9 mouse cellular contexts compared by ENCODE assay signal in genomic region chr14:8460226-8461129, GRCm38 (mm10).
A peak's percentile ranks its signal among the peaks of the same experiment; 100 is the strongest.
DNase-seq lines count a peak whose midpoint lies in the region; ATAC-seq and TF ChIP-seq lines count a peak whose summit lies in the region.
"Had no signal": no experiment of that assay in that cellular context is flagged by ENCODE, and none has a peak within 500 bp of the region (broad histone marks: within the 10 kb centered on the region; RNA-seq: fewer than 3 reads in every experiment).

No protein-coding gene starts in this region.

- TF ChIP-seq CTCF in cerebellum, adult 2 months (IDR thresholded peaks at IDR 0.05; ENCODE audit: borderline replicate concordance, insufficient read depth, low read depth, low read length): peak; percentile 84
- peak; percentile 74 for TF ChIP-seq CTCF in liver, adult 2 months (IDR thresholded peaks at IDR 0.05; ENCODE audit: low read depth, low read length)

- H3K79me2 ChIP-seq in liver, adult 2 months (ENCODE audit: control insufficient read depth, insufficient read depth, low read length): no peaks in the 10 kb centered on the region

- H3K27me3 ChIP-seq in cerebellum, adult 2 months (ENCODE audit: control insufficient read depth, insufficient read depth, low read length): no peaks in the 10 kb centered on the region
- no peaks in the 10 kb centered on the region for H3K27me3 ChIP-seq in kidney, embryonic 14.5 days (ENCODE audit: control insufficient read depth, insufficient read depth, low read length)
- H3K27me3 ChIP-seq in liver, adult 2 months (ENCODE audit: control insufficient read depth, insufficient read depth, low read length): no peaks in the 10 kb centered on the region
- H3K27me3 ChIP-seq in neural tube, embryonic 15.5 days (replicated peaks): no peaks in the 10 kb centered on the region
- H3K27me3 ChIP-seq: embryonic facial prominence, embryonic 12.5 days had no signal

- no peak overlapping the region for H3K27ac ChIP-seq in cerebellum, adult 2 months (ENCODE audit: insufficient read depth, low read length)
- H3K27ac ChIP-seq in kidney, embryonic 14.5 days (ENCODE audit: low read depth, low read length): no peak overlapping the region
- H3K27ac ChIP-seq in liver, adult 2 months (replicated peaks; ENCODE audit: insufficient read depth, low read depth, low read length): no peak overlapping the region
- no peak overlapping the region for H3K27ac ChIP-seq in neural tube, embryonic 15.5 days (replicated peaks)
- H3K27ac ChIP-seq: embryonic facial prominence, embryonic 12.5 days had no signal

- TF ChIP-seq POLR2A in cerebellum, adult 2 months (IDR thresholded peaks at IDR 0.05; ENCODE audit: borderline replicate concordance, insufficient read depth, low read length): no peak
- no peak for TF ChIP-seq POLR2A in liver, adult 2 months (IDR thresholded peaks at IDR 0.05; ENCODE audit: extremely low read depth, insufficient read depth, low read length)

- peaks cover 7% of the 10 kb centered on the region; the same call in 1 of the 2 replicates for H3K4me1 ChIP-seq in cerebellum, adult 2 months (ENCODE audit: control insufficient read depth, insufficient read depth, low read length)
- no peaks in the 10 kb centered on the region for H3K4me1 ChIP-seq in kidney, embryonic 14.5 days (ENCODE audit: control insufficient read depth, insufficient read depth, low read length)
- no peaks in the 10 kb centered on the region for H3K4me1 ChIP-seq in liver, adult 2 months (ENCODE audit: control insufficient read depth, insufficient read depth, low read length)
- peaks cover 12% of the 10 kb centered on the region for H3K4me1 ChIP-seq in neural tube, embryonic 15.5 days
- H3K4me1 ChIP-seq: embryonic facial prominence, embryonic 12.5 days had no signal

- ATAC-seq in kidney, embryonic 14.5 days (ENCODE audit: low FRiP score, low TSS enrichment): peak; percentile 81; the same call in 1 of the 2 replicates
- peak; percentile 91 for ATAC-seq in neural tube, embryonic 15.5 days (ENCODE audit: low FRiP score)

- no peak overlapping the region for H3K4me3 ChIP-seq in cerebellum, adult 2 months (replicated peaks; ENCODE audit: insufficient read depth, low read depth, low read length)
- H3K4me3 ChIP-seq in kidney, embryonic 14.5 days (ENCODE audit: low read length): no peak overlapping the region
- H3K4me3 ChIP-seq in liver, adult 2 months (ENCODE audit: insufficient read depth, low read depth, low read length): no peak overlapping the region
- peak overlapping the region; percentile 9; the same call in 1 of the 2 replicates for H3K4me3 ChIP-seq in neural tube, embryonic 15.5 days (replicated peaks)
- H3K4me3 ChIP-seq: embryonic facial prominence, embryonic 12.5 days had no signal

- 40% methylated on average over 19 of the region's 19 CpGs for WGBS in cerebellum, adult 2 months
- 39% methylated on average over 19 of the region's 19 CpGs for WGBS in kidney, embryonic 14.5 days
- WGBS in liver, adult 2 months: 44% methylated on average over 19 of the region's 19 CpGs
- WGBS in neural tube, embryonic 15.5 days: 32% methylated on average over 19 of the region's 19 CpGs

- DNase-seq in ovary, postnatal 10 days (ENCODE audit: low spot score): peak; percentile 6
- no peak for DNase-seq in ovary, adult 18-20 months (ENCODE audit: low spot score)
- DNase-seq in cerebellum, adult 2 months: peak; percentile 28 to 40
- peak; percentile 41 to 83 for DNase-seq in frontal cortex, adult 2 months (ENCODE audit: extremely low spot score in 1 of 2, low spot score in 1 of 2)
- peak; percentile 39 for DNase-seq in liver, adult 2 months (ENCODE audit: extremely low read depth, low read depth, low spot score)
- DNase-seq in c-Kit-positive CD71-positive TER-119-positive erythroid progenitor cells, embryonic 14.5 days (ENCODE audit: low spot score): no peak

- no peak overlapping the region for H3K4me2 ChIP-seq in kidney, embryonic 14.5 days (replicated peaks; ENCODE audit: low read depth, low read length)
- peak overlapping the region; percentile 40 for H3K4me2 ChIP-seq in neural tube, embryonic 15.5 days
- H3K4me2 ChIP-seq: embryonic facial prominence, embryonic 12.5 days had no signal

- no peak overlapping the region for H3K9ac ChIP-seq in kidney, embryonic 14.5 days (ENCODE audit: low read depth, low read length)
- H3K9ac ChIP-seq in liver, adult 2 months (ENCODE audit: low read depth, low read length): no peak overlapping the region
- H3K9ac ChIP-seq in neural tube, embryonic 15.5 days (replicated peaks): no peak overlapping the region
- H3K9ac ChIP-seq: embryonic facial prominence, embryonic 12.5 days had no signal

- H3K36me3 ChIP-seq in kidney, embryonic 14.5 days (ENCODE audit: control insufficient read depth, insufficient read depth, low read length): no peaks in the 10 kb centered on the region
- no peaks in the 10 kb centered on the region for H3K36me3 ChIP-seq in liver, adult 2 months (ENCODE audit: control insufficient read depth, insufficient read depth, low read length)
- no peaks in the 10 kb centered on the region for H3K36me3 ChIP-seq in neural tube, embryonic 15.5 days
- H3K36me3 ChIP-seq: embryonic facial prominence, embryonic 12.5 days had no signal

- no peaks in the 10 kb centered on the region for H3K9me3 ChIP-seq in kidney, embryonic 14.5 days (ENCODE audit: control insufficient read depth, low read length)
- no peaks in the 10 kb centered on the region for H3K9me3 ChIP-seq in neural tube, embryonic 15.5 days (replicated peaks)
- H3K9me3 ChIP-seq: embryonic facial prominence, embryonic 12.5 days had no signal

Comparison
In these comparisons a context has a peak if more than half of its experiments do, and no peak if none do; other contexts are left out.
1. DNase-seq: peak in ovary, postnatal 10 days (single experiment), cerebellum, adult 2 months (2 of 2), frontal cortex, adult 2 months (2 of 2) and liver, adult 2 months (single experiment); none in ovary, adult 18-20 months (single experiment) and c-Kit-positive CD71-positive TER-119-positive erythroid progenitor cells, embryonic 14.5 days (single experiment).